Mouse (Mus musculus) layer of hippocampus, adult 9-11 months (tissue): Measurements from ENCODE around the gene Sult1c2.
"Not testable (repeated sequence)": the region's sequence is repeated elsewhere in the genome, so short reads cannot be mapped to it uniquely, and the experiment has no call there.

ENCODE experiments used
- DNase-seq: peaks from one replicate; pipeline ENCODE4 v3.0.0; 2022

Sult1c2 gene

DNA sequence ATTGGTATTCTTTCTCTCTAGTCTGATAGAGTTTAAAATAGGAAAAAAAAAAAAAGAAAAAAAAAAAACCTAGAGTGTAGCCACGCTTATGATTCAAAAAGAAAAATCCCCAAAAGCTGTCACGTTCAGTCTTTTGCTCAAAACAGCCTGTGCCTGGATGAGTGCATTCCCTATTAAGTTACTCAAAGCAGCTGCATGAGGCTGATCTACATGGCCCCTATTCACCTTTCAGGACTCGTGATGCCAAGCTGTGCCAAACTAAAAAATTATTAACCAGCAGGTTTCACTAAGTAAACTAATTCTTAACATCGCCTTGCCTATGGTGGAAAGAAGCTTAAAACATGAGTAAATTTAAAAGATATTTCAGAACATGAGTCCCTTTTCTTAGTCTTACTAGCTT, at the start of gene Sult1c2:
Gene Sult1c2, minus strand, starts transcription at position 134 of the 400 bp plus-strand sequence.
- DNase-seq: no peak

DNA sequence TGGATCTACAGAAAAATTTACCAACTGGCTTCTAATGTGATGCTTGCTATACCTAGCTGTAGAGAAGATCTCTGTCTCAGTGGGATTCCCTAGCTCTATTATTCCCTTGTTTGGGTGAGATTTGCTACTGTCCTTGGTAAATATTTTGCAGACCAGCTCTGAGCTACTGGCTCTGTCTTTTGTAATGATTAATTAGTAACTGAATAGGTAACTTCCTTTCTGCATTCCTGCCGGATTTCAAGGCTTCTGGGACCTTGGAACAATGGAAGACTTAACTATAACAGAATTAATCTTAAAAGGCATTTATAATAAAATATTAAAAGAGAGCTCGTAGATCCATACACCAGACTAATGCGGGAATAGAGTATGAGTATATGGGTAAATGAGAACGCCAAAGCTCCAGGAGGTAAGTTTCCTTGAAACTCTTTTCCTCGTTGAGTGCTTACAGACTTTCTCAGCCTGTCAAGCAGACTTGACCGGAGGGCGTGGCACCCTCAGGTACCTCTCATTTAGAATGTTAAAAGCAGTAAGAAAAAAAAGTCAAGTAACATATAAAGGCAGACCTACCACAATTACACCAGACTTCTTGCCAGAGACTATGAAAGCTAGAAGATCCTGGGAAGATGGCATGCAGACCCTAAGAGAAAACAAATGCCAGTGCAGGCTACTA, 33.0 kb upstream of the Sult1c2 start:
- not testable (repeated sequence) for DNase-seq

DNA sequence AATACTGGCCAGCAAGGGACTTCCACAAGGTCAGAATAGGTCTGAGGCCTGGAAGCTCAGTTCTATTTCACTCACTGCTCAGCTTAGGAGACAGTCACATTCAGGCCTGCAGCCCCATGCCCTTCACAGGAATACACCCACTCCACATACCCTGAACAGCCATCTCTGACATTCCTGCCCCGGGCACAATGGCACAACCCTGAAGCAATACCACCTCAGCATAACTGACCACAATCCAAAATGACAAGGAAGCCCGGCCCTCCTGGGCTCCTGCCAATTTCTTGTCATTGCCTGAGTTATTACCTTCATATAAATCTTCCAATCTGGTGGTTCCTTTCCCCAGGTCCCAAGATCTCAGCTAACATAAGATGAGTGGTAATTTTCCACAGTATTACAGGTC, 28.3 kb upstream of the Sult1c2 start:
- DNase-seq: no peak

DNA sequence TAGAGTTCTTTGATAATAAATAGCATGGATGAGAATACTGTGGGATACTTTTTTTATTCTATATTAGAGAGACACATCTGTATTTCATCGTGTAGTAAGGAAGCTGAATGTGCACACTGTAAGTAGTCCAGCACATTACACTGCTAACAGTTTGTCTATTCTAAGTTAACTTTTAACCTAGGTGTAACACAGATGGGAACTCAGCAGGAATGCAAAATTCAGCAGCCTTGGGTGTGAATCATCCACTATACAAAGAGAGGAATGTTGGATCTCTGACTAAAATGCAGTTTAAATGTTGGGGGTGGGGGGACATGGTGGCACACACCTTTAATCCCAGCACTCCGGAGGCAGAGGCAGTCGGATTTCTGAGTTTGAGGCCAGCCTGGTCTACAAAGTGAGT, 26.1 kb upstream of the Sult1c2 start:
- no peak for DNase-seq

DNA sequence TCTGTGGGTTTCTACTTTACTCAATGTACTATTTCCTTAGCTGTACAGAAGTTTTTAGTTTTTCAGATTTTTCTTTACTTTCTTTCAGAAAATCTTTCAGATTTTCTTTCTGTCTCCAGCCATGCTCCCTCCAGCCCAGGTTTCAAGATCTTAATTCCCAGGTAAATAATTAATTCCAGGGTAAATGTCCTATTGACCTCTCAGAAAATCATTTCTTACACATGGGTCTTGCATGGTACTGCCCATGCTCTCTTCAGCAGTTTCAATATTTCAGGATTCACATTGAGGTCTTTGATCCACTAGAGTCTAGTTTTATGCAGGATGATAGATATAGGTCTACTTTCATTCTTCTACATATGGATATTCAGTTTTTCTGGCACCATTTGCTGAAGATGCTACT, 23.8 kb upstream of the Sult1c2 start:
- DNase-seq: no peak

DNA sequence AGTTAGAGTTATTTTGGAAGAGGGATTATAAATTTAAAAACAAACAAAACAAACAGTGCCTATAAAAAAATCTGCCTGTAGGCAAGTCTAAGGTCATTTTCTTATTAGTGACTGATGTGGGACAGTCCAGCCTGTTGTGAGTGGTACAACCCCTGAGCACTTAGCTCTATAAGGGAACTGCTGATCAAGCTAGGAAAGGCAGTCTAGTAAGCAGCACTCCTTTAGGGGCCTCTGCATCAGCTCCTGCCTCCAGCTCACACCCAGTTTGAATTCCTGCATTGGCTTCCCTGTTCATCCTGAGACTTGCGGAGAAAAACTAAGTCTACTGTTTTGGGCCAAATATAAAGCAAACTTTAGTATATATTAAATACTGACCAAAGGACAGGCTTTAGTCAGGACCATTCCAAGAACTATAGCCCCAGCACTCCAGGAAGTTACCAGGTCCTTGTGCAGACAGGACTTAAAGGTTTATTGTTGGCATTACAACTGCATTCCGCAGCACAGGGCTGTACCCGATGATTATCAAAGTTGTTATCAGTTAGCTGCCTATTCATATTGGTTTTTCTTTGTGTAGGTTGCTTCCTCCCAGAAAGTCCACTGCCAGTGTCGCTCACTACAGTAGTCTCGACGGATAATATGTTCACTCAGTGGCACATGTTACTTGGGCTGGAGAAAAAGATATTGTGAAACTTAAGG, 19.3 kb upstream of the Sult1c2 start:
- DNase-seq: no peak

DNA sequence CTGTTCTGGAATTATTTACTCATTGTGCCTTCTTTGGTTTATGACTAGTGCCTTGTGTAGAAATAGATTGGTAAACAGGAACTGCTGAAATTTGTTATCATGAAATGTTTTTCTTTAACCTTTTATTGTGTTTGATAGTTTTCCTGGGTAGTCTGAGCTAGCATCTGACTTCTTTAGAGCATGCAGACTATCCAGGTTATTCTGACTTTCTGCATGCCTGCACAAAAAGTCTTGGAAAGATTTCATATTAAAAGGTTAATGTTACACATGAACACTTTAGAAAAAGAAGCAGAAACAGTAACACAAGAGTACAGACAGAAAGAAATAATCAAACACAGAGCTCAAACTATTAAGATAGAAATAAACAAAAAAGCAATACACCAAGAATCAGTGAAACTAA, 14.4 kb upstream of the Sult1c2 start:
- no peak for DNase-seq

DNA sequence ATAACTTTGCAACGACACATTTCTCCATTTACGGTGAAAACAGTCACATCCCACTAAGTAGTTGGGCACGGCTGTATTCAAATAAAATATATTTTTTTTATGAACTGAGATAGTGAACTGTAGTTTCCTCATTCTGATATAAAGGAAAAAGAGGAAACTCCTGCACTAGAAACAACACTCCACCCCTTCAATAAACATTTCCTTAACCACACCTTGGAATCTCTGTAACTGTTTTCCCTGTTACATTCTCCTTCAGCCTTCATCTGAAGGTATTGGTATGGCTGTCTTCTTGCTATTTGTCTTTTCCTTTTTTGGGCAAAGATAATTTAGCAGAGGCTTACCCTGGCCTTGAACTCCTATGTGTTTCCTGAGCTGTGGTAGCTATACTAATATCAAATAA, 8.9 kb upstream of the Sult1c2 start:
- no peak for DNase-seq

DNA sequence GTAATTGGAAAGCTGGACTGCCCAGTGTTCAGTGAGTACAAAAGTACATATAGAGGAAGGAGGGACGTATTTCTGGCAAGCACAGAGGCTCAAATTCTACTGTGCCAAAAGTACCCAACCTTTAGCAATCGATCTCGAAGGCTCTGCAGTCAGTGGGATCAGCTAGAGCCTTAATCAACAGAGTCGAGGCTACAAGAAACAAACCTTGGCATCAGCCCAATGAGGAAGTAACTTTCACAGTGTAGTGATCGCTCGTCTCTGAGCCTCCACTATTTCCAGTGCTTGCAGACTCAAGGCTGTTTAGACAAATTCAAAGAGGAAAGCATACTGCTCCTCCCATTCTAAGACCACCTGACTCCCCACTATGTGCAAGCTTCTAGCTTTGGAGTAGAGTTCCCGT, 343 bp downstream of the Sult1c2 start:
- DNase-seq: no peak

DNA sequence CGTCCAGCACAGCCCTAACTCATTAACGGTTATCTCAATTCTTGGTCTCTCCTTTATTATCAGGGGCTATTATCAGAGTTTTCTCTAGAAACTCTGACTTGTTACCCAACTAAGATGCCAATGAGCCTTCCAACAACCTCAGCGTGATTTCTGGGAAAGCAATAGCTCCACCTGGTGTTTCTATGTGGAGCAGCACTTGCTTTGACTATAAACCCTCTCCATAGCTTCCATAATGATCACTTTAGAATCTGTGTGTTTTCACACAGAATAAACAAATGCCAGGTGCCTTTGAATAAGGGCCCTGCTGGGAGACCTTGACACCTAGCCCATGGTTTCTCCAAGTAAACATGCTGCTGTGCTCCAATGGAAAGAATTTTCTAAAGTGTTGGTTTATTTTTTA, 12.8 kb downstream of the Sult1c2 start:
- peak; percentile 3 for DNase-seq

DNA sequence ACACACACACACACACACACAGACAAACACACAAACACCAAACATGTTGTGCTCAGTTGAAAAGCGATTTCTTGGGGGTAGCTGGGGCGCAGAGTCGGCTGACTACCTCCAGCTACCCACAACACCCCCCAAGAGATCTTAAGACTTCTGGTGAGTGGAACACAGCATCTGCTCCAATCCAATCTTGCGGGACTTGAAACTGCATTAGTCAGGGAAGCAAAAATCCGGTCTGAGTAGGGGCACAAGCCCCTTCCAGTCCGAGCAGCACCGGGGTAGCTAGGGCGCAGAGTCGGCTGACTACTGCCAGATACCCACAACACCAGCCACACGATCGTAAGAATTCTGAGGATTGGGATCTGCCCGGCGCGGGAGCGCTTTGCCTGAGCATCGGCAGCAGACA, 42.2 kb downstream of the Sult1c2 start:
- not testable (repeated sequence) for DNase-seq

DNA sequence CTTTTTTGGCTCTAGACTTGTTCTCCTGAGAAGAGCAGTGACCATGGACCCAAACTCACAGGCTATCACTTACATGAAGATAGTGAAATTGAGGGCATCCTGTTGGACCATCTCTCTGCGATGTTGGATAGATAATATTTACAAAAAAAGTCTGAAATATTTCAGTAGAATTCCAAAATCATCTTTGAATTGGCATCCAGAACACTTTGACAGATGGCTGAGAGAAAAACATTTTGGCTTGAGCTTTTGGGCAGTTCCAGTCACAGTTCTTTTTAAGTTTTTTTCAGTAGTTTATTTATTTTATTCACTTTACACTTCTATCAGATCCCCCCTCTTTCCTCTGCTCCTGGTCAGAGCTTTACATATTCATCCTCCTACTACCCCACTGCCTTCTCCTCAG, 62.8 kb downstream of the Sult1c2 start:
- DNase-seq: no peak
